ENCODE assay signal across 10 mouse cellular contexts in the genomic region with DNA sequence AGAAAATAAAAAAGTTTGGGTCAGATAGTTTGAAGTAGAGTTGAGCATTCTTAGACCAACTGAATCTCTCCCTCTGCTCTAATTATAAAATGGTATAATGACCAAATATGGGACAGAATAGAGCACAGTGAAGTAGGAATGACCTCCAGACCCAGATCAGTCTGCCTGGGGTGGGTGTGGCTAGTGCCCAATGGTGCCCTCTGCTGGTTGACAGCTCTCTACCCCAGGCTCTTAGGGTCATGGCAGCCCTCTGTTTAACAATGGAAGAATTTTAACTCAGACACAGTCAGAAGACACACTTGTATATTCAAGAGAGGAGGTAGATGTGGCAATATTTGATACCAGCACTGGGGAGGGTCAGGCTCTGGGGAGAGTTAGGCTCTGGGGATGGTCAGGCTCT. TPM values are rescaled to one million over a fixed set of nuclear protein-coding genes. Genes with fewer than 3 reads are reported as not detected.
DNase-seq lines count a peak whose midpoint lies in the region; ATAC-seq and TF ChIP-seq lines count a peak whose summit lies in the region.
"Had no signal": no experiment of that assay in that cellular context is flagged by ENCODE, and none has a peak within 500 bp of the region (broad histone marks: within the 10 kb centered on the region; RNA-seq: fewer than 3 reads in every experiment).

No protein-coding gene starts in this region.

- peak; percentile 9 for DNase-seq in kidney, adult 11 months
- no peak for DNase-seq in right cerebral cortex, adult 2 months (ENCODE audit: low spot score in 2 of 2)
- no peak for DNase-seq in embryo, embryonic 10 days (ENCODE audit: low spot score)
- no peak for DNase-seq in embryo, embryonic 10.5 days (ENCODE audit: low spot score)

- H3K36me3 ChIP-seq in kidney, embryonic 16.5 days (ENCODE audit: insufficient read depth, low read length), result peaks cover 41% of the 10 kb centered on the region
- peaks cover 20% of the 10 kb centered on the region for H3K36me3 ChIP-seq in ES-Bruce4 (ENCODE audit: control insufficient read depth, insufficient read depth, low read length, poor library complexity, severe bottlenecking)

- H3K4me3 ChIP-seq in kidney, embryonic 16.5 days (ENCODE audit: low read length), result no peak overlapping the region
- H3K4me3 ChIP-seq in ES-Bruce4 (ENCODE audit: low read depth, low read length), result no peak overlapping the region
- H3K4me3 ChIP-seq: liver, embryonic 15.5 days had no signal

- H3K27ac ChIP-seq in kidney, embryonic 16.5 days (ENCODE audit: low read length), result no peak overlapping the region
- no peak overlapping the region for H3K27ac ChIP-seq in ES-Bruce4 (ENCODE audit: insufficient read depth, low read length)
- H3K27ac ChIP-seq: liver, embryonic 15.5 days had no signal

- no peaks in the 10 kb centered on the region for H3K4me1 ChIP-seq in kidney, embryonic 16.5 days (ENCODE audit: insufficient read depth, low read length)
- no peaks in the 10 kb centered on the region for H3K4me1 ChIP-seq in ES-Bruce4 (ENCODE audit: control insufficient read depth, insufficient read depth, low read length)
- H3K4me1 ChIP-seq: liver, embryonic 15.5 days had no signal

- TF ChIP-seq CTCF in ES-Bruce4 (IDR thresholded peaks at IDR 0.05; ENCODE audit: low read depth, low read length), result peak; percentile 39

- H3K4me2 ChIP-seq in kidney, embryonic 16.5 days (replicated peaks; ENCODE audit: low read depth, low read length), result no peak overlapping the region
- H3K4me2 ChIP-seq: liver, embryonic 15.5 days had no signal

- H3K9ac ChIP-seq in kidney, embryonic 16.5 days (replicated peaks; ENCODE audit: low read length), result no peak overlapping the region
- H3K9ac ChIP-seq in ES-Bruce4 (ENCODE audit: low read depth, poor library complexity, severe bottlenecking), result no peak overlapping the region
- H3K9ac ChIP-seq: liver, embryonic 15.5 days had no signal

- H3K27me3 ChIP-seq in kidney, embryonic 16.5 days (ENCODE audit: insufficient read depth, low read length), result no peaks in the 10 kb centered on the region
- no peaks in the 10 kb centered on the region for H3K27me3 ChIP-seq in ES-Bruce4 (ENCODE audit: control insufficient read depth, insufficient read depth, low read length, poor library complexity, severe bottlenecking)
- H3K27me3 ChIP-seq: liver, embryonic 15.5 days had no signal

- TF ChIP-seq POLR2A in ES-Bruce4 (IDR thresholded peaks at IDR 0.05; ENCODE audit: insufficient read depth, low read length), result no peak

- no peaks in the 10 kb centered on the region for H3K9me3 ChIP-seq in kidney, embryonic 16.5 days (ENCODE audit: low read length)
- H3K9me3 ChIP-seq in ES-Bruce4 (replicated peaks; ENCODE audit: control insufficient read depth, insufficient read depth, low read length, poor library complexity, severe bottlenecking), result no peaks in the 10 kb centered on the region
- H3K9me3 ChIP-seq: liver, embryonic 15.5 days had no signal

- TF ChIP-seq EP300 in ES-Bruce4 (IDR thresholded peaks at IDR 0.05; ENCODE audit: insufficient read depth, low read depth, low read length), result no peak

- no peak for ATAC-seq in kidney, embryonic 16.5 days (ENCODE audit: low FRiP score, low TSS enrichment)
- ATAC-seq in erythroblast, adult 5-6 weeks (replicated peaks; ENCODE audit: low FRiP score, poor library complexity, severe bottlenecking), result peak; percentile 76; the same call in 1 of the 2 replicates
- peak; percentile 88 for ATAC-seq in megakaryocyte-erythroid progenitor cell, adult 5-6 weeks (replicated peaks; ENCODE audit: low FRiP score, low TSS enrichment, poor library complexity, severe bottlenecking)

RNA-seq across cellular contexts. Expression of a gene that starts 16.1 kb away (rescaled TPM):
- polyA plus RNA-seq in kidney, embryonic 16.5 days (2015; fragmentation: Nextera tagmentation; extraction: Ambion mirVana), result 8.8 and 9.3 TPM in 2 replicates
- 31.5 and 33.3 TPM in 2 replicates for polyA plus RNA-seq in ES-Bruce4 (2011; ENCODE audit: insufficient read depth, insufficient read length, low read depth, missing spikeins)
- 2.5 and 4.4 TPM in 2 replicates for total RNA-seq in erythroblast, adult 5-6 weeks (2015; ENCODE audit: low replicate concordance)
- 4.5 and 5.6 TPM in 2 replicates for total RNA-seq in erythroblast, adult 5-6 weeks (2017; ENCODE audit: low replicate concordance)
- total RNA-seq in megakaryocyte-erythroid progenitor cell, adult 5-6 weeks (2014; fragmentation: Nextera tagmentation), result 9.8 and 13.1 TPM in 2 replicates
- total RNA-seq in megakaryocyte-erythroid progenitor cell, adult 5-6 weeks (2017), result 9.8 and 11.7 TPM in 2 replicates

RNA-seq across cellular contexts. Expression of a gene that starts 45.4 kb away (rescaled TPM):
- 221 and 232 TPM in 2 replicates for polyA plus RNA-seq in kidney, embryonic 16.5 days (2015; fragmentation: Nextera tagmentation; extraction: Ambion mirVana)
- polyA plus RNA-seq in ES-Bruce4 (2011; ENCODE audit: insufficient read depth, insufficient read length, low read depth, missing spikeins), result 116 and 119 TPM in 2 replicates
- total RNA-seq in erythroblast, adult 5-6 weeks (2015; ENCODE audit: low replicate concordance), result 1,642 and 1,724 TPM in 2 replicates
- total RNA-seq in erythroblast, adult 5-6 weeks (2017; ENCODE audit: low replicate concordance), result 563 and 1,023 TPM in 2 replicates
- total RNA-seq in megakaryocyte-erythroid progenitor cell, adult 5-6 weeks (2014; fragmentation: Nextera tagmentation), result 1,448 and 1,509 TPM in 2 replicates
- 1,672 and 1,891 TPM in 2 replicates for total RNA-seq in megakaryocyte-erythroid progenitor cell, adult 5-6 weeks (2017)

RNA-seq across cellular contexts. Expression of a gene that starts 58.4 kb away (rescaled TPM):
- polyA plus RNA-seq in kidney, embryonic 16.5 days (2015; fragmentation: Nextera tagmentation; extraction: Ambion mirVana), result not detected in 2 replicates
- 0.43 TPM in 1 of 2 replicates, not detected in the other for polyA plus RNA-seq in ES-Bruce4 (2011; ENCODE audit: insufficient read depth, insufficient read length, low read depth, missing spikeins)
- total RNA-seq in erythroblast, adult 5-6 weeks (2015; ENCODE audit: low replicate concordance), result not detected in 2 replicates
- total RNA-seq in erythroblast, adult 5-6 weeks (2017; ENCODE audit: low replicate concordance), result not detected in 2 replicates
- not detected in 2 replicates for total RNA-seq in megakaryocyte-erythroid progenitor cell, adult 5-6 weeks (2014; fragmentation: Nextera tagmentation)
- total RNA-seq in megakaryocyte-erythroid progenitor cell, adult 5-6 weeks (2017), result 0.76 and 1.1 TPM in 2 replicates
- total RNA-seq: heart, adult 18-20 months had no signal
- polyA plus RNA-seq: liver, embryonic 15.5 days had no signal
